Mouse (Mus musculus): ENCODE measurements around the gene Sgk1.

Sgk1 gene

DNA sequence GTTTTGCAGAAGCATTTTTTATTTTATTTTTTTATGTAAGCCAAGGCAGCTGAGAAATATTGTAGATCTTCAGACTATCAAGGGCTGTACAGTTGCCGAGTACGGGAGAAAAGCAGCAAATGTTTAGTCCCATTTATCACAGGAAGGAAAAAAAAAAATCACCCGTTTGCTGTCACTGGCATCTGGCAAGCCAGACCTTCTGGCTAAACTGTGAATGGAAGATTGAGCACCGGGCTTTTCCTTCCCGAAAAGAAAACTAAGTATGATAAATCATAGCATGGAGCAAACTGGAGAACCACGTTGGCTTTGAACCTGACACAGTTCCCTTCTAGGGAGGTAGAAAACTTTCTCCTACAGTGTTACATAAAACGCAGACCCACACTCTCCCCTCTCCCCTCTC, 81.0 kb downstream of the Sgk1 start:
- in situ Hi-C loops (cut with MboI, MseI) = no loop called here

DNA sequence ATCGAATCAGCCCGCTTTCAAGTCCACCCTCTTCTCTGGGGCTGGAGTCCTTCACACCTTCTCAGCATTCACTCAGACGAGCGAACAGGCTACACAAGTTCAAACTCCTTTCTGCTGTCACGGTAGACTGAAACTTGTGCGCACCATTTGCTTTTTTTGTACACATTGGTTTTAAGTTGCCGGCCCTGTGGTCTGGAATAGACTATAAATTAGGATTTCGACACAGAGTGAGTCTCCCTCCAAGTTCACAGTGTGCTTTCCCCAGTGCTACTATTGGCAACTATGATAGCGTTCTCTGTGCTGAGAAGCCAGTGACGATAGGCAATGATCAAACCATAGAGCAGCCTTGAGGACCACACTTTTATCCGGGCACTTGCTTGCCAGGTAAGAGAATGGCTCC, 91.7 kb downstream of the Sgk1 start:
- in situ Hi-C loops (cut with MboI, MseI) = no loop called here

DNA sequence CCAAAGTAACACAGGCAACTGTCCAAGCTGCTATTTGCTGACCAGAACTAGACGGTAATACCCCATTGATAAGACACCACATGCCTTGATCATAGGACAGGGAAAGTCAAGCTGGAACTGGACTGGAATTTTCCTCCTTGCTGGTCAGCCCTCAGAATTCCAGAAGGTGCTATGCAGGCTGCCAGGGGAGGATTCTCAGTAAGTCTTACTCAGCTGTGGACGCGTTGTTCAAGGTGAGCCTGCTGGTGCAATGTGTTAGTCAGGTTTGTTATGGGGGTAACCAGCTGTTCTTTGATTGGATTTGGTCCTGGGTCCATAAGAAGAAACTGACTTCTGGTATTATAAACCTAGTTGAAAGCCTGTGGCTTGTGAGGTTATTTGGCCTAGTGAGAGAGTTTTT, 92.8 kb downstream of the Sgk1 start:
- in situ Hi-C loops (cut with MboI, MseI) = no loop called here

DNA sequence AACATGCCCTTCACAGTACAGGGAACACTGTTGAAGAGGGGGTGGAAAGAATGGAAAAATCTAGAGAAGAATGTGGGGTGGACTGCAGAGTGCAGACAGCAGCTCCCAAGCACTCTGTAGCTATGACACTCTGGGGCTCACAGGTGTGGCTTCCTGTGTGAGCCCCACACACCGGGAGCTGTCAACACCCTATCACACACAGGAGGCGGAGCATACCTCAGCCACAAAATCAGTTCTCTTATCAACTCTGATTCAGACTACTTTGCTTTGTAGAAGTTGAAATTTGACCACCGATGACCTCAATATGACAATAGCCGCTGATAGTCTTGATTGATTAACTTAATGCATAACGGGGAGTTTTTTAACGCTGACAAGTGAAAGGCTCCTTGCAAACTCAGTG, 93.4 kb downstream of the Sgk1 start:
- in situ Hi-C loops (cut with MboI, MseI) = no loop called here

DNA sequence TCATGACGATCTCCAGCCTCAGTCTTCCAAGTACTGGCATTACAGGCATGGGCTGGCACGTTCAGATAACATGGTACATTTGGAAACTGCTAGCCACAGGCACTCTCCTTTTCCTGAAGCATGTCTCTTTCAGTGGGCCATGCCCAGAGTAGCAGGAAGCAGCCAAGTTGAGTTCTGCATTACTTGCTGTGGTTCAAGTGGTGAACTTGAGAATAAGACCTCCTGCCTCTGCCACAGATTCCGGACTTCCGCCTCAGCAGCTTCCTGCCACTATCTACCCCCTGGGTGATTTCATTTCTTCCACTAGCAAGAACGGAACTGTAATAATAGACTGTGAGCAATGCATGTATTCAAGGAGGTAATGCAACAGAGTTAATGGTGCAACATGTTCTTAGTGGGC, 94.3 kb downstream of the Sgk1 start:
- in situ Hi-C loops (cut with MboI, MseI) = no loop called here

DNA sequence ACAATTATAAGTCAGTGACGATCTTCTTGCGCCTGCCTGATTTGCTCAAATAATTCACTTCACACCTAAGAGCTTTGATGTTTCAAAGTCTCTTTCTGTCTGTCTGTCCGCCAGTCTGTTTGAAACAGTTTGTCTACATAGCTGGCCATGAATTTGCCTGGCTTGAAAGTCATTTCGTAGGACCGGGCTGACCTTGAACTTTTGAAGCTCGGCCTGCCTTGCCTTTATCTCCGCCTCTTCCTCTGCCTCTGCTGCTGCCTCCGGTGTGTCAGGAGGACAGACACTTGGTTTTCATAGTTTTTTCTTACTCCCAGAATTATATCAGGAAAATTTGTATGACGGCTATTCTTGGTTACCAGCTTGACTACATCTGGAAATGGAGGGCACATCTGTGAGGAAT, 96.4 kb downstream of the Sgk1 start:
- in situ Hi-C loops (cut with MboI, MseI) = no loop called here

DNA sequence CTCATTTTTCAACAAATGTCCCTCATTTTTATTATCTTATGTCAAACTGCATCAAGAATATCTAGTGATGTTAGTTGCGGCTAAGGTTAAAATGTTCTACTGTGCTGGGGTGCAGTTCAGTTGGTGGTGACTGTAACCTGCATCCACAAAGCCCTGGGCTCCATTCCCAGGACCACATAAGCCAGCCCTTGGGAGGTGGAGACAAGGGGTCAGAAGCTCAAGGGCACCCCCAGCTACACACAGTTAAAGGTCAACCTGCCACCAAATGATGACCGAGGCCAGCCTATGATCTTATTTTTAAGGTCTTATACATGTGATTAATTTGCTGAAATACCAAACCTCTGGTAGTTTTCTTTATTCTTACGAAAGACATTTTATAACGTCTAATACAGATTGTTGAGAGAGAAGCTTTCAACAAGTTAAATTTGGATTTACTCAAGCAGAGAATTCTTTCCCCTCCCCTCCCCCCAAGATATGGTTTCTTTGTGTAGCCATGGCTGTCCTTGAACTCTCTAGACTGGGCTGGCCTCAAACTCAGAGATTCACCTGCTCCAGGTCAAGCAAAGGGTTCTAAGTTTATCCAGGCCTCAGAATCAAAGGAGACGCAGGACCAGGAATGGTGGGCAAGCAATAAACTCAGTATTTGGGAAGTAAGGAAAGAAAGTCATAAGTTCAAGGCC, 97.4 kb downstream of the Sgk1 start:
- in situ Hi-C loops (cut with MboI, MseI) = no loop called here

DNA sequence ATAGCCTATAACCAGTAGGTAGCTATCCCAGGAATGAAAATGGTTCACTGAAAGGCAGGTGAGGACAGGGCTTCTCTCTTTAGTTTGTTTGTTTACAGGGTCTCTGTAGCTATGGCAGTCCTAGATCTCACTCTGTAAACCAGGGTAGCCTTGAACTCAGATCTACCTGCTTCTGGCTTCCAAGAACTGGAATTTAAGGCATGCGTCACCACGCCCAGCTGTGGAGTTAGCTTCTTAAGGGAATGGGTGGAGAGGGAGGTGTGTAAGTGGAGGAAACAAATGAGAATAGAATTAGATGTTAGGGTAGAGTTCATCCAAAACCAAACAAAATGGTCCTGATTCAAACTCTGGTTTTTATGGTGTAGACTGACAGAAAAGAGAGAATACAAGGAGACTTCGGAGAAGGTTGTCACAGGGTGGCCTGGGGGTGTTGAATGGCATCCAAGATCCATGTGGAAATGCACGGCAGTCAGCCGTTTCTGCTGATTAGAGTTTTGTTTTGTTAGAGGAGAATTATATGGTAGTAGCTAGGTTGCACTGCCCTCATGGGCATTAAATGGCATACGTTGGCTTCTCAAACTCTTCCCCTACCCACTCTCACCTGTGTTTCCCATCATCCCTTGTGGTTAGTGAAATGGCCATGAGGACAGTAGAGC, 98.9 kb downstream of the Sgk1 start:
- in situ Hi-C loops (cut with MboI, MseI) = no loop called here

DNA sequence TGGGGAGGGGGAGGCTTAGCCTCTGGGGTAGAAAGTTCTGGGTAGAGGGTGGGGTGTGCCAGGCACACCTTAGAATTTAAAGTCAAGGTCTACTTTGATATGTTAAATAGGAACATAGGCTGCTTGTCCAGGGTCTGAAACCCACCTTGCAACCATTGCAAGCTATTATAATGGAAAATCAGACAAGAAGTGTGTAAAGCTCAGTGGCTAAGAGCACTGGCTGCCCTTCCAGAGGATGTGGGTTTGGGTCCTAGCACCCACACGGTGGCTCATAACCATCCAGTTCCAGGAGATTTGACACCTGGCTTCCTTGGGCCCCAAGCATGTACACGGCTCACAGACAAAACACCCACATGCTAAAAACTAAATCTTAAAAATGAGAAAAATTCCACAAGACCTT, 100.3 kb downstream of the Sgk1 start:
- in situ Hi-C loops (cut with MboI, MseI) = no loop called here

DNA sequence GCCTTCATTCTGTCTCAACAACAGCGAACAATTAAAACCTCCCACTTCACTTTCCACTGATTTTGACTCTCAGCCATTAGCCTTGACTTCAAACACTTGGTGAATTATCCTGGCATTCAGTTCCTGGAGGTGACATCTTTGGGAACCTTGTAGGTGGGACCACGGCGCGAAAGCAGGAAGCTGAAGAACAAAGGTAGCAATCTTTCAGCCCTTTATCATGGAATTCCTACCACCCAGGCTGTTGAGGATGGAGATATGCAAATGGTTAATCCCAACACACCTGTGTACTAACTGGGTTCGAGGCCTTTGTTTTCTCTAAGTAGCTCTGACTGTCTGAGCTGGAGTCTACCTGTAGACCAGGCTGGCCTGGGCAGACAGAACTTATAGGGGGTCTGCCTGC, 106.5 kb downstream of the Sgk1 start:
- in situ Hi-C loops (cut with MboI, MseI) = no loop called here

DNA sequence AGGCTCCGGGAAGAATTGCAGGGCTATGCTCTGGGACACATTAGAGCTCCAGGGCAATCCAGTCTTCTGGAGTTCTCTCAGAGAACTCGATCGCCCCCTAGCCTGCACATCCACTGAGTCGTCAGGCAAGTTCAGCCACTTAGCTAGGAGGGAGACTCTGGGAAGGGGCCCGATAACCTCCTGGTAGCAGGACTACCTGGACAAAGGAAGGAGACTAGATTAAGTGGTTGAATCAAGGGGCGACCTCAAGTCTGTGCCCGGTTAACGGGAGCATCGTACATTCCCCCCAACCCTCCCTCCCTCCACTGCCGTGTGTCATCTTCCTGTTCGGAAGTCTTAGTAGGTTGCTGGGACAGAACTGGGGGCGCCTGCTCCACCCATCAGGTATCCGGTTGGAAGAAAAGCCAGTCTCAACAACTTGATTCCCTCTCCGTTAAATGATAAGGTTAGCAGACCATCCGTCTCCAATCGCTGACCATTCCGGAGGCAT, 109.4 kb downstream of the Sgk1 start:
- in situ Hi-C loops (cut with MboI, MseI) = no loop called here

DNA sequence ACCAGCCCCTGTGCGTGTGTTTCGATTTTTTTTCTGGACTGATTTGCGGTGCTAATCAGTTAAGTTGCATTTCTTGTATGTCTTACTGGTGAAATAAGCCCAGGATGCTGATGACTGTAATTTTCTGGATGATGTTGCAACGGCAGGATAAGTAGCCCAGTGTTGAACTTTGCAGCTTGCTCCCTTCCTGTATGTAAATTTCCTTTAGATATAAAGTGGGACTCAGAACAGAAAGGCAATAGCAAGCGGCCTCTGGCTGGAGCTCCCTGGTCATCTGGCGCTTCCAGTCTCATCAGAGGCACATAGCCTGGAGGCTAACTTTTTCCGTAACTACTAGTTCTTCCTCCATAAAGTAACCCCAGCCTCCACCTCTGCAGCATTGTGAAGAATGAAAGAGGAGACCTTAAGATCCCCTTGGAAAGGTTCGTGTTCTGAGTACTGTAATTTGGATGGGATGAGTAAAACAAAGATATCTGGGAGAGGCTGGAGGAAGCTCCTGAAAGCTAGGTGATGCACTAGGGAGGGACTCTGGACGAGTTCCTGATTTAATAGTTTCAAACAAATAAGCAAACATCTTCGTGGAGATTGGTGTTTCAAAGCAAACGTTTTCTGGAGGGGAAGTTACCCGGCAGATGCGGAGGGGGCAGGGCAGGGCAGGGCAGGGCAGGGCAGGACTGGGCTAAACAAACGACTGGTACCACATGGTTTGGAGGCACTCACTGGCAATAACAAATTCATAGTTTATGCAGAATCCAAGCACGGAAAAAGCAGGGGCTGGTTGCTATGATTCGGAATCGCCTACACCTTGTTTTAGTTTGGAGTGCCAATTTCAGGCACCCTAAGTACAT, 110.2 kb downstream of the Sgk1 start:
- in situ Hi-C loops (cut with MboI, MseI) = no loop called here

DNA sequence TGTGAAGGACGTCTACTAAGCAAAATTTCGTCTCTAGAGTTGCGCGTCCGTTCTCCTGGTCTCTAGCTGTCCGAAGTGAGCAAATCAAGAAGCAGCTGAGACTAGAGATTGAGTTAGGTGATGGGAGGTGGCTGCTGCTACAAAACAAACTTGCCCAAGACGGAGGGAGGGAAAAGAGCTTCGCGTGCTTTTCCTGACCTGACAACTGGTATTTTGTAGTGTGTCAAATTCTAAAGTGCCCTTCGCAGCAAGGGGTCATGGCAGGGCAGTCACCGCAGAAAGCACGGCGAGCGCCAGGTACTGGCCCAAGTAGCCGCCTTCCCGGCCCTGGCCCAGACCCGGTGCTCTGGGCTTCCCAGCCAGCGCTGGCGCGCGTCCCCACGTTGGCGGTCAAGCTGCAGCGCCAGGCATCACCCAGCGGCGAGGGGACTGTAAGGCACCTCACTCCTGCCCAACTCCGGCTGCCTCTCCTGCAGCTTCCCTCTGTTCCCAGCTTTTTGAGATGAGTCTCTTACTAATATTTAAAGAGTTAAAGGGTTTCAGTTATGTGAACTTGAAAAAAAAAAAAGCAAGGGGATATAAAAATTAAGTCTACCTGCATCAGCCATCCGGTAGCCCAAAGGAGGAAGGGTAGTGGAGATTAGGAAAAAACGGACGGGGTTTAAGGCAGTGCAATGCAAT, 111.0 kb downstream of the Sgk1 start:
- in situ Hi-C loops (cut with MboI, MseI) = no loop called here

DNA sequence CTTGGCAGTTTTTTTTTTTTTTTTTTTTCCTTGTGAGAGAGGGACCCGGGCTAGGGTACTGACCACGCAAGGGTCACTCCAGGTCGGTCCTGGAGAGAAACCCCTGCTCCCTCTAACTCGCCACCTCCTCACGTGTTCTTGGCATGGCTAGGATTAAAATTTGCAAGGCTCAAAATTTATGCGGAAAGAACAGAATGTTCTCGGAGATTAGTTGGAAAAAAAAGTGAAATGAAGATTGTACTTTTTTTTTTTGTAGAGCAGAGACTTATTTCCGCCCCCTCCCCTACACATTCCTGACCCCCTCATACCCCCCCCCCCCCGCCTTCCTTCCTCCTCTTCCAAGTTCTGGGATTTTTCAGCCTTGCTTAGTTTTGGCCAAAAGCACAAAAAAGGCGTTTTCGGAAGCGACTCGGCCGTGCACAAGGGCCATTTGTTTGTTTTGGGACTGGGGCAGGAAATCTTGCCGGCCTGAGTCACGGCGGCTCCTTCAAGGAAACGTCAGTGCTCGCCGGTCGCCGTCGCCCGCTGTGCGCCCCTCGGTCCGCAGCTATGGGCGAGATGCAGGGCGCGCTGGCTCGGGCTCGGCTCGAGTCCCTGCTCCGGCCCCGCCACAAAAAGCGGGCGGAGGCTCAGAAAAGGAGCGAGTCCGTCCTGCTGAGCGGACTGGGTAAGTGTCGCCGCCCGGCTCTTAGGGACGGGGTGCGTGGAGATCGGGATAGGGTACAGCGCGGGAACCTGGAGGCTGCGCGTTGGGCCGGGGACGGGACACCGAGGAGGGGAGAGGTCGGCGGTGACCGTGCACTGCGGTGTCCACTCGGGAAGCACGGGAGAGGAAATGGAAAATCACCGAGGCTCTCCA, 111.8 kb downstream of the Sgk1 start:
- in situ Hi-C loops (cut with MboI, MseI) = no loop called here

DNA sequence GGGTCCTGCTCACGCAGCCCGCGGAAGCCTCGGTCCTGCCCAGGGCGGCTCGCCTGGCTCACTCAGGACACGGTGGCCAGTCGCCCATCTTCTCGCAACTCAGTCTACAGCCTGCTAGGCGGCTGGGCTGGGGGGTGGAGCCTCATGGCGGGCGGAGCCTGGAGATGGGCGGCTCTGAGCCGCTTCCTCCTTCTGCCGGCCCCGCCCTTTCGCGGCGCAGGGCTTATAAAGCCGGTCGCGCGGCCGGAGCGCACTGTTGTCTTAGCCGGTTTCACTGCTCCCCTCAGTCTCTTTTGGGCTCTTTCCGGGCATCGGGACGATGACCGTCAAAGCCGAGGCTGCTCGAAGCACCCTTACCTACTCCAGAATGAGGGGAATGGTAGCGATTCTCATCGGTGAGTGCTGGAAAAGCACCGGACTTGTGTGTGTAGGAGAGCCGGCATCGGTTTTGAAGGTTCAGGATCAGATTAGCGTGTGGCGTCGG, 112.5 kb downstream of the Sgk1 start:
- in situ Hi-C loops (cut with MboI, MseI) = no loop called here

DNA sequence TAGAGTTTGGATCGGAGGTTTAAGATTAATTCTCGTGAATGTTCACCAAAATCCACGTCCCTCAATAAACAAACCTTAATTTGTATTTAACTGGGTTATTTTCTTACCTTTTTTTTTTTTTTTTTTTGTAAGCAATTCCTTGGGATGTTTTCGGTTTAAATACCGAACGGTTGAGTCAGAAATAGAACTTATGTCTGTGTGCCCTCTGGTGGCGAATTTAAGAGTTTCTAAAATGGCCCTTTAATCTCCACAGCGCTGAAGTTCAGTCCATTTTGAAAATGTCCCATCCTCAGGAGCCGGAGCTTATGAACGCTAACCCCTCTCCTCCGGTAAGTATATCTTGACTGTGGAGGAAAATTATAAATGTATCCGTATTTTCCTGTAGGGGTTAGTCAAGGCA, 113.2 kb downstream of the Sgk1 start:
- in situ Hi-C loops (cut with MboI, MseI) = no loop called here

DNA sequence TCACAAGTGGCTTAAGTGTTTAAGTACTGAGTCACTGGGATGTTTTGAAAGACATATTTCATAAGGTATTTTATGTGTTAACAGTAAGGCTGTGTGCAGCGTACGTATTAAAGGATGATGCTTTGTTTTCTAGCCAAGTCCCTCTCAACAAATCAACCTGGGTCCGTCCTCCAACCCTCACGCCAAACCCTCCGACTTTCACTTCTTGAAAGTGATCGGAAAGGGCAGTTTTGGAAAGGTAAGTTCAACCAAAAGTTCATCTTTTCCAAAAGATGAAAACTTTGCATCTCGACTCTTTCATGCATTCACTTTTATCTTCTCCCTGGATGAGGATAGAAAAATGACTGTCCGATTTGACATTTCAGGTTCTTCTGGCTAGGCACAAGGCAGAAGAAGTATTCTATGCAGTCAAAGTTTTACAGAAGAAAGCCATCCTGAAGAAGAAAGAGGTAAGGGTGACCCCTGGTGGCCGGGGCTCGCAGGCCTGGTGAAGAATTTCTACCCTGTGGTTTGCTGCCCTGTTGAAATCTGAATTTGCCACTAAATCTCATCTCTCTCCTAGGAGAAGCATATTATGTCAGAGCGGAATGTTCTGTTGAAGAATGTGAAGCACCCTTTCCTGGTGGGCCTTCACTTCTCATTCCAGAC, 113.8 kb downstream of the Sgk1 start:
- in situ Hi-C loops (cut with MboI, MseI) = no loop called here

DNA sequence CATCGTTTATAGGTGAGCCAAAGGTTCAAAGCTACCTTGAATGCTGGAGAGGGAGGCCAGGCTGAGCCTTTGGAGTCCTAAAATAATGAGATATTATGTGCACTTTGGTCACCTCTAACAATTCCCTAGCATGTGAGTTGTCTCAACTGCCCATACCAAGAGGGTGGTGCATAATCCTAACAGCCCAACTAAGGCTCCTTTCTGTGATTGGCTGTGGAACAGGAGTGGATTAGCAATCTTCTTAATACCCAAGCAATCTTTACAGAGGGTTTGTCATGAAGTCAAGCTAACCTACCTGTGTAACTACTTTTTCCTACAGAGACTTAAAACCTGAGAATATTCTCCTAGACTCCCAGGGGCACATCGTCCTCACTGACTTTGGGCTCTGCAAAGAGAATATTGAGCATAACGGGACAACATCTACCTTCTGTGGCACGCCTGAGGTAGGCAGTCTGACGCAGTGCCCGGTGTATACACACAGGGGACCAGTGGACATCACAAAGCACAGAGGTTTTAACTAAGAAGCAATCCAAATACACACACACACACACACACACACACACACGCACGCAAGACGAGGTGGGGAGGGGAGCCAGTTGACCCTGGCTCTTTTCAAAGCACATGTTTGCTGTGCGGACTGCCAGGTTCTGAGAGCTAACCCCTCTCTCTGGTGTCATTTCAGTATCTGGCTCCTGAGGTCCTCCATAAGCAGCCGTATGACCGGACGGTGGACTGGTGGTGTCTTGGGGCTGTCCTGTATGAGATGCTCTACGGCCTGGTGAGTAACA, 114.9 kb downstream of the Sgk1 start:
- in situ Hi-C loops (cut with MboI, MseI) = no loop called here

DNA sequence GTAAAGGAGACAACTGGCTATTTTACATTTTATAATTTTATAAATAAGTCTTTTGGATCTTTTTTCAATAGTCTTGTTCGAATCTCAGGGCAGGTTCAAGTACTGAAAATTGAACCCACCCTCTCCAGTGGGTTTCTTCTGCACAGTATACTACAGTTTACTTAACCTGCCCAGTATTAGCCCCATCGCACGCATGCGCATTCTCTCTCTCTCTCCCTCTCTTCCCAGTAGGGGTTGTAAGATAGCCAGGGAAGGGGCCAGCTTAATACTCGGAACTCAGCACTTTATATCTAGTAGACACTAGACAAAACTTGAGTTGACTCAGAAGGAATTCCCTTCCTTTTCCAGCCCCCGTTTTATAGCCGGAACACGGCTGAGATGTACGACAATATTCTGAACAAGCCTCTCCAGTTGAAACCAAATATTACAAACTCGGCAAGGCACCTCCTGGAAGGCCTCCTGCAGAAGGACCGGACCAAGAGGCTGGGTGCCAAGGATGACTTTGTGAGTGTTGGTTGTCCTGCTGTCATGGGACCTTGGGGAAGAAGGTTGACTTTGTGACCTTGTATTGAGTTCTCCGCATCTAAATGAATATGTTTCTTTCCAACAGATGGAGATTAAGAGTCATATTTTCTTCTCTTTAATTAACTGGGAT, 115.7 kb downstream of the Sgk1 start:
- in situ Hi-C loops (cut with MboI, MseI) = no loop called here
